Mouse (Mus musculus) Patski (cell line): Measurements from ENCODE around the gene Asic2. TPM values are rescaled to one million over a fixed set of nuclear protein-coding genes. Genes with fewer than 3 reads are reported as not detected.
A peak's percentile ranks its signal among the peaks of the same experiment; 100 is the strongest.

Experiments used
- ATAC-seq: fragments of 100-300 bp; one replicate; pipeline ENCODE4 v1.8.0; 2021
- CTCF ChIA-PET: fragments of 350-600 bp; sonication (Branson Sonifier 250); formaldehyde crosslinking; loops from one replicate; lab custom pipeline; 2022; ENCODE audit warnings: inconsistent platforms; lab: Charles Lee
- POLR2A ChIA-PET: fragments of 350-600 bp; sonication (Branson Sonifier 250); formaldehyde crosslinking; loops from one replicate; lab custom pipeline; 2022; ENCODE audit warnings: antibody characterized with exemption, inconsistent platforms; lab: Charles Lee
- DNase-seq: peaks from one replicate; pipeline ENCODE4 v3.0.0-alpha.2; 2011; ENCODE audit warnings: low read depth, low spot score
- H3K27me3 ChIP-seq: fragments of 371-371 bp; one replicate; pipeline ENCODE4 v1.5.1; 2021
- CTCF ChIP-seq: fragments of 100-300 bp; IDR thresholded peaks from one replicate; pipeline ENCODE4 v1.5.1; 2021
- in situ Hi-C: fragments of 300-500 bp; cut with MboI; formaldehyde crosslinking; loops from 3 replicates; pipeline ENCODE4 v1.11.1; 2018; ENCODE audit warnings: low pct_unique_long_range_greater_than_20kb, mixed read lengths
- polyA plus RNA-seq: library from polyadenylated mRNA; unstranded; gene quantifications from one replicate; pipeline ENCODE4 v1.2.3, GENCODE M21; 2021

Gene Asic2
- polyA plus RNA-seq, 1 experiment from 2014 or later = 0.04 TPM

- peaks cover 27% of the 10 kb centered on the region for H3K27me3 ChIP-seq
- ChIA-PET CTCF (interaction anchor here (0.7 kb wide), 1 partner anchor 14 kb away, joined by 3 read pairs; no protein-coding TSS in a partner anchor), POLR2A (no interaction called here)
- in situ Hi-C loops = no loop called here
- DNase-seq = no peak
- ATAC-seq = no peak
- no peak for TF ChIP-seq CTCF
These were observed 640.2 kb downstream of the Asic2 start for GRCm38 (mm10) chr11:81328088-81328487.

- in situ Hi-C loops = no loop called here
- no peak for TF ChIP-seq CTCF
- DNase-seq = no peak
- ATAC-seq = no peak
- H3K27me3 ChIP-seq = peaks cover 39% of the 10 kb centered on the region
- POLR2A ChIA-PET = no interaction called here
- CTCF ChIA-PET = no interaction called here
These were observed 645.1 kb downstream of the Asic2 start for GRCm38 (mm10) chr11:81323146-81323545.

GRCm38 (mm10) chr11:81322466-81322865 lies 645.8 kb downstream of the Asic2 start:
- CTCF ChIA-PET = no interaction called here
- ATAC-seq (no peak), DNase-seq (no peak)
- POLR2A ChIA-PET = no interaction called here
- peaks cover 41% of the 10 kb centered on the region for H3K27me3 ChIP-seq
- no peak for TF ChIP-seq CTCF
- in situ Hi-C loops = no loop called here

- ChIA-PET CTCF (interaction anchor here (1.2 kb wide), 1 partner anchor 29 kb away, joined by 3 read pairs; no protein-coding TSS in a partner anchor), POLR2A (no interaction called here)
- no peak for DNase-seq
- TF ChIP-seq CTCF = no peak
- in situ Hi-C loops = no loop called here
- no peak for ATAC-seq
- peaks cover 14% of the 10 kb centered on the region for H3K27me3 ChIP-seq
These were observed 678.2 kb downstream of the Asic2 start for GRCm38 (mm10) chr11:81290041-81290440.

- no peak for DNase-seq
- POLR2A ChIA-PET = no interaction called here
- no peak for TF ChIP-seq CTCF
- peaks cover 11% of the 10 kb centered on the region for H3K27me3 ChIP-seq
- ATAC-seq = no peak
- CTCF ChIA-PET = interaction anchor here (0.9 kb wide), 1 partner anchor 92 kb away, joined by 3 read pairs; no protein-coding TSS in a partner anchor
- in situ Hi-C loops = no loop called here
These were observed 685.1 kb downstream of the Asic2 start for GRCm38 (mm10) chr11:81283185-81283584.

- DNase-seq (no peak), ATAC-seq (no peak)
- ChIA-PET POLR2A (no interaction called here), CTCF (no interaction called here)
- no peak for TF ChIP-seq CTCF
- peaks cover 16% of the 10 kb centered on the region for H3K27me3 ChIP-seq
- in situ Hi-C loops = no loop called here
These were observed 688.2 kb downstream of the Asic2 start for GRCm38 (mm10) chr11:81280070-81280469.

GRCm38 (mm10) chr11:81277406-81277805 lies 690.9 kb downstream of the Asic2 start:
- DNase-seq = no peak
- TF ChIP-seq CTCF = no peak
- ATAC-seq = no peak
- in situ Hi-C loops = no loop called here
- POLR2A ChIA-PET = no interaction called here
- peaks cover 20% of the 10 kb centered on the region for H3K27me3 ChIP-seq
- CTCF ChIA-PET = no interaction called here

- CTCF ChIA-PET = no interaction called here
- in situ Hi-C loops = no loop called here
These were observed 695.4 kb downstream of the Asic2 start for GRCm38 (mm10) chr11:81272677-81273418.

GRCm38 (mm10) chr11:81271422-81271821 lies 696.8 kb downstream of the Asic2 start:
- no peak for TF ChIP-seq CTCF
- in situ Hi-C loops = no loop called here
- H3K27me3 ChIP-seq = peaks cover 15% of the 10 kb centered on the region
- DNase-seq (no peak), ATAC-seq (no peak)
- POLR2A ChIA-PET = no interaction called here
- CTCF ChIA-PET = no interaction called here

More at GRCm38 (mm10) chr11:81272677-81273418, 695.4 kb downstream of the Asic2 start:
- ATAC-seq = peak; percentile 76
- DNase-seq = no peak
- POLR2A ChIA-PET = no interaction called here
- no peak for TF ChIP-seq CTCF
- H3K27me3 ChIP-seq = peaks cover 15% of the 10 kb centered on the region

GRCm38 (mm10) chr11:81270518-81270917 lies 697.7 kb downstream of the Asic2 start:
- no peak for TF ChIP-seq CTCF
- peaks cover 15% of the 10 kb centered on the region for H3K27me3 ChIP-seq
- in situ Hi-C loops = no loop called here
- ChIA-PET CTCF (no interaction called here), POLR2A (no interaction called here)
- ATAC-seq (no peak), DNase-seq (no peak)

- TF ChIP-seq CTCF = no peak
- ATAC-seq (no peak), DNase-seq (no peak)
- POLR2A ChIA-PET = no interaction called here
- H3K27me3 ChIP-seq = no peaks in the 10 kb centered on the region
- in situ Hi-C loops = no loop called here
- CTCF ChIA-PET = interaction anchor here (1.2 kb wide), 1 partner anchor 21 kb away, joined by 4 read pairs; no protein-coding TSS in a partner anchor
These were observed 704.5 kb downstream of the Asic2 start for GRCm38 (mm10) chr11:81263757-81264156.
